Mouse (Mus musculus): ENCODE results near the gene Gm17490. TPM values are rescaled to one million over a fixed set of nuclear protein-coding genes. Genes with fewer than 3 reads are reported as not detected.
"Not testable (repeated sequence)": the region's sequence is repeated elsewhere in the genome, so short reads cannot be mapped to it uniquely, and the experiment has no call there.

Gene Gm17490
- polyA plus RNA-seq, 1 experiment from 2014 or later, result not detected

- Histone ChIP-seq H3K27ac (replicated peaks) (no peak overlapping the region), H3K27me3 (no peaks in the 10 kb centered on the region), H3K4me3 (replicated peaks) (no peak overlapping the region), H3K4me1 (replicated peaks) (no peaks in the 10 kb centered on the region), H3K4me2 (no peak overlapping the region), H3K36me3 (replicated peaks) (no peaks in the 10 kb centered on the region), H3K9me3 (replicated peaks) (no peaks in the 10 kb centered on the region), H3K9ac (no peak overlapping the region)
- 70% methylated on average over 2 of the region's 2 CpGs for WGBS (ENCODE audit: insufficient replicate concordance)
- ATAC-seq (ENCODE audit: insufficient read depth), result no peak
These were observed 2.3 kb downstream of the Gm17490 start for GRCm38 (mm10) chr2:11623726-11624125.

GRCm38 (mm10) chr2:11623173-11623572 lies 2.9 kb downstream of the Gm17490 start:
- Histone ChIP-seq H3K9ac (no peak overlapping the region), H3K36me3 (replicated peaks) (no peaks in the 10 kb centered on the region), H3K4me2 (no peak overlapping the region), H3K27ac (replicated peaks) (no peak overlapping the region), H3K9me3 (replicated peaks) (no peaks in the 10 kb centered on the region), H3K4me1 (replicated peaks) (no peaks in the 10 kb centered on the region), H3K4me3 (replicated peaks) (no peak overlapping the region), H3K27me3 (no peaks in the 10 kb centered on the region)
- 66% methylated on average over 8 of the region's 8 CpGs for WGBS (ENCODE audit: insufficient replicate concordance)
- ATAC-seq (ENCODE audit: insufficient read depth), result no peak

GRCm38 (mm10) chr2:11619598-11619997 lies 6.5 kb downstream of the Gm17490 start:
- no peaks in the 10 kb centered on the region for H3K9me3 ChIP-seq (replicated peaks)
- ATAC-seq (ENCODE audit: insufficient read depth), result no peak
- no peak overlapping the region for H3K4me3 ChIP-seq (replicated peaks)
- H3K4me2 ChIP-seq, result no peak overlapping the region
- H3K27ac ChIP-seq (replicated peaks), result no peak overlapping the region
- no peaks in the 10 kb centered on the region for H3K36me3 ChIP-seq (replicated peaks)
- H3K27me3 ChIP-seq, result no peaks in the 10 kb centered on the region
- 73% methylated on average over 2 of the region's 2 CpGs for WGBS (ENCODE audit: insufficient replicate concordance)
- H3K4me1 ChIP-seq (replicated peaks), result no peaks in the 10 kb centered on the region
- H3K9ac ChIP-seq, result no peak overlapping the region

- no peak overlapping the region for H3K4me2 ChIP-seq
- no peak overlapping the region for H3K4me3 ChIP-seq (replicated peaks)
These were observed 9.2 kb downstream of the Gm17490 start for GRCm38 (mm10) chr2:11616846-11617245.

GRCm38 (mm10) chr2:11612939-11613338 lies 13.1 kb downstream of the Gm17490 start:
- H3K36me3 ChIP-seq (replicated peaks); H3K27ac ChIP-seq (replicated peaks); H3K4me2 ChIP-seq; H3K4me1 ChIP-seq (replicated peaks); H3K4me3 ChIP-seq (replicated peaks); H3K9me3 ChIP-seq (replicated peaks); H3K9ac ChIP-seq; H3K27me3 ChIP-seq; ATAC-seq (ENCODE audit: insufficient read depth): not testable (repeated sequence)
- 72% methylated on average over 6 of the region's 6 CpGs for WGBS (ENCODE audit: insufficient replicate concordance)

More at GRCm38 (mm10) chr2:11616846-11617245, 9.2 kb downstream of the Gm17490 start:
- Histone ChIP-seq H3K9me3 (replicated peaks) (no peaks in the 10 kb centered on the region), H3K27me3 (no peaks in the 10 kb centered on the region), H3K27ac (replicated peaks) (no peak overlapping the region), H3K9ac (no peak overlapping the region), H3K36me3 (replicated peaks) (no peaks in the 10 kb centered on the region), H3K4me1 (replicated peaks) (no peaks in the 10 kb centered on the region)
- WGBS (ENCODE audit: insufficient replicate concordance), result 68% methylated on average over 9 of the region's 9 CpGs
- ATAC-seq (ENCODE audit: insufficient read depth), result no peak

GRCm38 (mm10) chr2:11606718-11607117 lies 19.3 kb downstream of the Gm17490 start:
- H3K4me3 ChIP-seq (replicated peaks); ATAC-seq (ENCODE audit: insufficient read depth); H3K36me3 ChIP-seq (replicated peaks); H3K27ac ChIP-seq (replicated peaks); H3K4me2 ChIP-seq; H3K9ac ChIP-seq; H3K27me3 ChIP-seq; H3K4me1 ChIP-seq (replicated peaks); H3K9me3 ChIP-seq (replicated peaks): not testable (repeated sequence)
- 57% methylated on average over 4 of the region's 4 CpGs for WGBS (ENCODE audit: insufficient replicate concordance)

- ATAC-seq (ENCODE audit: insufficient read depth), result no peak
- no peak overlapping the region for H3K4me2 ChIP-seq
These were observed 21.2 kb downstream of the Gm17490 start for GRCm38 (mm10) chr2:11604911-11605310.

GRCm38 (mm10) chr2:11604053-11604452 lies 22.0 kb downstream of the Gm17490 start, which contains the start of gene Rbm17:
Rbm17 (minus strand) TSS chr2:11604153.
- no peaks in the 10 kb centered on the region for H3K27me3 ChIP-seq
- peak within 1 kb of the TSS; percentile 93 for H3K9ac ChIP-seq
- no peak for ATAC-seq (ENCODE audit: insufficient read depth)
- H3K27ac ChIP-seq (replicated peaks), result peak within 1 kb of the TSS; percentile 68
- 66% methylated on average over 5 of the region's 5 CpGs for WGBS (ENCODE audit: insufficient replicate concordance)
- H3K9me3 ChIP-seq (replicated peaks), result no peaks in the 10 kb centered on the region
- peak within 1 kb of the TSS; percentile 95 for H3K4me3 ChIP-seq (replicated peaks)
- peaks cover 13% of the 10 kb centered on the region for H3K4me1 ChIP-seq (replicated peaks)
- H3K36me3 ChIP-seq (replicated peaks), result peaks cover 13% of the 10 kb centered on the region
- H3K4me2 ChIP-seq, result peak within 1 kb of the TSS; percentile 74

More at GRCm38 (mm10) chr2:11604911-11605310, 21.2 kb downstream of the Gm17490 start:
- Histone ChIP-seq H3K36me3 (replicated peaks) (peaks cover 7% of the 10 kb centered on the region), H3K27ac (replicated peaks) (no peak overlapping the region), H3K9me3 (replicated peaks) (no peaks in the 10 kb centered on the region), H3K4me1 (replicated peaks) (peaks cover 13% of the 10 kb centered on the region), H3K27me3 (no peaks in the 10 kb centered on the region), H3K9ac (no peak overlapping the region), H3K4me3 (replicated peaks) (no peak overlapping the region)

- Histone ChIP-seq H3K9ac (peak overlapping the region; percentile 93), H3K27ac (replicated peaks) (peak overlapping the region; percentile 68), H3K4me2 (peak overlapping the region; percentile 74), H3K9me3 (replicated peaks) (no peaks in the 10 kb centered on the region), H3K4me3 (replicated peaks) (peak overlapping the region; percentile 95), H3K27me3 (no peaks in the 10 kb centered on the region), H3K36me3 (replicated peaks) (peaks cover 25% of the 10 kb centered on the region), H3K4me1 (replicated peaks) (peaks cover 13% of the 10 kb centered on the region)
- ATAC-seq (ENCODE audit: insufficient read depth), result peak; percentile 99
- under 1% methylated on average over 75 of the region's 78 CpGs for WGBS (ENCODE audit: insufficient replicate concordance)
These were observed 23.3 kb downstream of the Gm17490 start for GRCm38 (mm10) chr2:11602506-11603489.

GRCm38 (mm10) chr2:11601795-11602194 lies 24.3 kb downstream of the Gm17490 start:
- Histone ChIP-seq H3K4me3 (replicated peaks) (peak overlapping the region; percentile 95), H3K9me3 (replicated peaks) (no peaks in the 10 kb centered on the region), H3K27me3 (no peaks in the 10 kb centered on the region), H3K4me1 (replicated peaks) (peaks cover 13% of the 10 kb centered on the region), H3K27ac (replicated peaks) (no peak overlapping the region), H3K4me2 (peak overlapping the region; percentile 74), H3K36me3 (replicated peaks) (peaks cover 35% of the 10 kb centered on the region), H3K9ac (peak overlapping the region; percentile 93)
- WGBS (ENCODE audit: insufficient replicate concordance), result 64% methylated on average over 6 of the region's 6 CpGs
- no peak for ATAC-seq (ENCODE audit: insufficient read depth)

GRCm38 (mm10) chr2:11597906-11598305 lies 28.2 kb downstream of the Gm17490 start:
- no peak overlapping the region for H3K4me3 ChIP-seq (replicated peaks)
- ATAC-seq (ENCODE audit: insufficient read depth), result no peak
- peaks cover 66% of the 10 kb centered on the region for H3K36me3 ChIP-seq (replicated peaks)
- no peak overlapping the region for H3K9ac ChIP-seq
- H3K4me2 ChIP-seq, result no peak overlapping the region
- no peaks in the 10 kb centered on the region for H3K27me3 ChIP-seq
- H3K27ac ChIP-seq (replicated peaks), result no peak overlapping the region
- H3K4me1 ChIP-seq (replicated peaks), result peaks cover 13% of the 10 kb centered on the region
- H3K9me3 ChIP-seq (replicated peaks), result no peaks in the 10 kb centered on the region
- 95% methylated on average over 7 of the region's 7 CpGs for WGBS (ENCODE audit: insufficient replicate concordance)

All from liver, embryonic 15.5 days (tissue).